Mouse (Mus musculus): ENCODE results near the gene Nop10. TPM values are rescaled to one million over a fixed set of nuclear protein-coding genes. Genes with fewer than 3 reads are reported as not detected.

Nop10 gene
- polyA plus RNA-seq, 1 experiment from 2014 or later = 176 TPM

DNA sequence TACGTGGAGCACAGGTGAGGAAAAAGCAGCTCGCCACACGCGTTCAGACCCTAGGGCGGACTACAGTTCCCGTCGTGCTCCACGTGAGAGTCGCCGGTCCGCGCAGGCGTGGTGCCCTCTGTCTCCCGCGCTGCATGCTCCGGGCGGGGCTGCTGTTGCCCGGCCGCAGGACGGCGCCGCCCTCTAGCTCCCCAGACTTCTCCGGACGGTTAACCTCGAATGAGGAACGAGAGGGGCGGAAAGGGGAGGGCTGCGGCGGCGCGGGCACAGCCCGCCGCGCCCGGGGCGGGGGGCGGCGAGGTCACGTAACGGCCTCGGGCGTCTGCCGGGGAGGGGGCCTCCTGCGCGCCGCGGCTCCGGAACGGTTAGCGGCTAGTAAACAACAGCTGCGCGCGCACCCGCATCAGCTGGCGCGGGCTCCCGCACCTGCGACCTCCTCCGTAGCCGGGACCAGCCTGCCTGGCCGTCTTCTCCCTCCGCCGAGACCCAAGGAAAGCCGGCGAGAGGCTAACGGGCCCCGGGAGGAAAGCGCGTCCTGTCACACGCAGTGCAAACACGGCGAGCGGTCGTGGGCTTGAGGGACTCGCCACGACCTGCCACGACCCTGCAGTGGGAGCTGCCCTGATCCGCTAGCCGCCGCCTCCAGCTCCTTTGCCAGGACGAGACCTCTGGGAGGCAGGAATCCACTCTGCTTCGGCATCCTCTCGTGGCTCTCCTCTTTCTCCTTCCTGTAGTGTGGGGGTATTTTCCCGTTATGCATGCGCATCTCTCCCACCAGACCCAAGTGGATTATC is 3.9 kb downstream of the Nop10 start, which contains the start of gene Slc12a6:
Gene Slc12a6 (plus strand): TSS at position 378 of the 794 bp plus-strand sequence.
- H3K9ac ChIP-seq (ENCODE audit: low read length) = peak within 1 kb of the TSS; percentile 89
- H3K4me1 ChIP-seq (ENCODE audit: control insufficient read depth in 2 of 2, insufficient read depth in 2 of 2, low read length in 2 of 2) = peaks cover 2 to 25% of the 10 kb centered on the region in 2 experiments
- peak; percentile 94 for ATAC-seq (ENCODE audit: insufficient number of reproducible peaks, insufficient read depth, low FRiP score, low read depth)
- peak within 1 kb of the TSS; percentile 91 to 96 for H3K27ac ChIP-seq (replicated peaks in 1 of 2; ENCODE audit: control insufficient read depth in 1 of 2, insufficient read depth in 1 of 2, low read depth in 2 of 2, low read length in 2 of 2)
- H3K36me3 ChIP-seq (ENCODE audit: control insufficient read depth, insufficient read depth, low read length) = no peaks in the 10 kb centered on the region
- H3K9me3 ChIP-seq (ENCODE audit: control insufficient read depth, low read length) = no peaks in the 10 kb centered on the region
- WGBS = under 1% methylated on average over 85 of the region's 85 CpGs
- H3K27me3 ChIP-seq (ENCODE audit: control insufficient read depth, insufficient read depth, low read length) = no peaks in the 10 kb centered on the region
- H3K4me3 ChIP-seq (ENCODE audit: control insufficient read depth in 1 of 2, insufficient read depth in 1 of 2, low read depth in 1 of 2, low read length in 2 of 2) = peak within 1 kb of the TSS; percentile 87 to 88
- peak within 1 kb of the TSS; percentile 90 for H3K4me2 ChIP-seq (ENCODE audit: low read length)

DNA sequence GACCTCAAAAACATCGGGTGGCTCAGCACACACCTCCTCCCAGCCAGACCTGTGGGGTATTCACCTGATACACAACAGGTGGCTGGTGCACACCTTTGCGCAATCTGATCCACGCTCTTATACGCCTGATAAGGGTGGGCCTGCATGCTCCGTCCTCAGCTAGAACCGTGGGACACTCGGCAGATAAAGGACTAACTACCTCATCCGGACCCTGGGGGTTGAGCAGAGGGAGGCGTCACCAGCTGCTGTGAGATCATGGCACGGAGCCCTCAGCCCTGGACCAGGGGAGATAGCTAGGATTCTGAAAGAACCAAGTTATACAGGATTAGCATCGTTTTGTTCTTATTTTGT is 4.5 kb downstream of the Nop10 start, which contains the start of gene Gm21985:
Gene Gm21985 (plus strand): TSS at position 73 of the 351 bp plus-strand sequence.
- Histone ChIP-seq H3K9me3 (ENCODE audit: control insufficient read depth, low read length) (no peaks in the 10 kb centered on the region), H3K9ac (ENCODE audit: low read length) (peak within 1 kb of the TSS; percentile 89), H3K4me1 (ENCODE audit: control insufficient read depth in 2 of 2, insufficient read depth in 2 of 2, low read length in 2 of 2) (peaks cover 2 to 26% of the 10 kb centered on the region in 2 experiments), H3K27me3 (ENCODE audit: control insufficient read depth, insufficient read depth, low read length) (no peaks in the 10 kb centered on the region), H3K4me3 (ENCODE audit: control insufficient read depth in 1 of 2, insufficient read depth in 1 of 2, low read depth in 1 of 2, low read length in 2 of 2) (peak within 1 kb of the TSS; percentile 87 to 88), H3K27ac (replicated peaks in 1 of 2; ENCODE audit: control insufficient read depth in 1 of 2, insufficient read depth in 1 of 2, low read depth in 2 of 2, low read length in 2 of 2) (peak within 1 kb of the TSS; percentile 91 to 96), H3K36me3 (ENCODE audit: control insufficient read depth, insufficient read depth, low read length) (0 out of 2 replicates have a peak, but pooled peaks cover 2% of the 10 kb centered on the region), H3K4me2 (ENCODE audit: low read length) (peak within 1 kb of the TSS; percentile 90)
- ATAC-seq (ENCODE audit: insufficient number of reproducible peaks, insufficient read depth, low FRiP score, low read depth) = peak; percentile 20; the same call in 1 of the 2 replicates
- 1% methylated on average over 11 of the region's 11 CpGs for WGBS

DNA sequence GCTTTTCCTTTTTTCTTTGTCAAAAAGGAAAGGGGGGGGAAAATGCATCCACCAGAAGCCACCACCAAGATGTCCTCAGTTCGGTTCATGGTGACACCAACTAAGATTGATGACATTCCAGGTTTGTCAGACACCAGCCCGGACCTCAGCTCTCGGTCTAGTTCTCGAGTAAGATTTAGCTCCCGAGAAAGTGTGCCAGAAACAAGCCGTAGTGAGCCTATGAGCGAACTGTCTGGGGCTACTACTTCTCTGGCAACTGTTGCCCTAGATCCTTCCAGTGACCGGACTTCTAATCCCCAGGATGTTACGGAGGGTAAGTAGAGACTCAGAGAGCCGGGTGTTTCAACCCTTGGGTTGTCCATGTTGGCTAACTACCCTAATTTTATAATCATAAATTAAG is 5.1 kb downstream of the Nop10 start:
- H3K9ac ChIP-seq (ENCODE audit: low read length) = peak overlapping the region; percentile 89
- no peaks in the 10 kb centered on the region for H3K9me3 ChIP-seq (ENCODE audit: control insufficient read depth, low read length)
- peaks cover 2 to 32% of the 10 kb centered on the region in 2 experiments for H3K4me1 ChIP-seq (ENCODE audit: control insufficient read depth in 2 of 2, insufficient read depth in 2 of 2, low read length in 2 of 2)
- WGBS = 21% methylated on average over 10 of the region's 10 CpGs
- peak overlapping the region; percentile 90 for H3K4me2 ChIP-seq (ENCODE audit: low read length)
- H3K4me3 ChIP-seq (ENCODE audit: control insufficient read depth in 1 of 2, insufficient read depth in 1 of 2, low read depth in 1 of 2, low read length in 2 of 2) = peak overlapping the region; percentile 87 to 88
- no peaks in the 10 kb centered on the region for H3K27me3 ChIP-seq (ENCODE audit: control insufficient read depth, insufficient read depth, low read length)
- H3K27ac ChIP-seq (replicated peaks in 1 of 2; ENCODE audit: control insufficient read depth in 1 of 2, insufficient read depth in 1 of 2, low read depth in 2 of 2, low read length in 2 of 2) = peak overlapping the region; percentile 56 to 96
- 0 out of 2 replicates have a peak, but pooled peaks cover 3% of the 10 kb centered on the region for H3K36me3 ChIP-seq (ENCODE audit: control insufficient read depth, insufficient read depth, low read length)
- ATAC-seq (ENCODE audit: insufficient number of reproducible peaks, insufficient read depth, low FRiP score, low read depth) = no peak

DNA sequence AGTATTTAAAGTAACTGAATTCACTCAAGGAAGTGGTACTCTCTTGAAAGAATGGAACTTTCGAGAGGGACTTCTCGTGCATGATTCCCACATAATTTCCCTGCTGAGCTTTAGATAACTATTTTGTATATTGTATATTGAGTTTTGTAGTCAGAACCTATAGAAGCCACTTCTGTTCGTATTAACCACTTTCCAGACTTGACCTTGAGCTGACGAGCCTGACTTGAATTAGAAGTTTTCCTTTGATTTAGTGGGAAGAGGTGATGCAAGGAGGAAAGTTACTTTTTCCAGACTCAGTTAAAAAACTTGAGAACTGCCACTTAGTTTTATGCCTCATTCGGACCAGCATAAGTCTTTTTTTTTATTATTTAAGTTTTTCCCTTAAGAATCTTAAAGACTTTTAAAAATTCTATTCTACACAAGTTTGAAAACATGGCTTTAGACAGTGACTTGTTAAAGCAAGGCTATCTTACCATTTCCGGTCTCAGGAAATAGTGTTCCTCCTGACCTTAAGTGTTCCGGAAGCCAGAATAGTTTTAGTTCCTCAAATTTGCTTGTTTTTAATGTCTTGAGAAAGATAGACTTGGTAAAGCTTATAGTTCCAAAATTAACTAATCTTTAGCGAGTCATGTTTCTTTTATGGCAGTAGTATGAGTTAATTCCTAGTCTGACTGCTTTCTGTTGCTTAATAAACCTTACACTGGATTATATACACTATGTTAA is 6.0 kb downstream of the Nop10 start:
- Histone ChIP-seq H3K4me2 (ENCODE audit: low read length) (peak overlapping the region; percentile 90), H3K27me3 (ENCODE audit: control insufficient read depth, insufficient read depth, low read length) (no peaks in the 10 kb centered on the region), H3K4me1 (ENCODE audit: control insufficient read depth in 2 of 2, insufficient read depth in 2 of 2, low read length in 2 of 2) (peaks cover 2 to 30% of the 10 kb centered on the region in 2 experiments), H3K9ac (ENCODE audit: low read length) (peak overlapping the region; percentile 89), H3K4me3 (ENCODE audit: control insufficient read depth in 1 of 2, insufficient read depth in 1 of 2, low read depth in 1 of 2, low read length in 2 of 2) (peak overlapping the region; percentile 7 to 88; a peak in 3 of 4 replicates), H3K36me3 (ENCODE audit: control insufficient read depth, insufficient read depth, low read length) (peaks cover 8% of the 10 kb centered on the region; the same call in 1 of the 2 replicates), H3K9me3 (ENCODE audit: control insufficient read depth, low read length) (no peaks in the 10 kb centered on the region), H3K27ac (replicated peaks in 1 of 2; ENCODE audit: control insufficient read depth in 1 of 2, insufficient read depth in 1 of 2, low read depth in 2 of 2, low read length in 2 of 2) (no peak overlapping the region; a peak in 1 of 4 replicates)
- ATAC-seq (ENCODE audit: insufficient number of reproducible peaks, insufficient read depth, low FRiP score, low read depth) = no peak
- 50% methylated on average over 8 of the region's 8 CpGs for WGBS

DNA sequence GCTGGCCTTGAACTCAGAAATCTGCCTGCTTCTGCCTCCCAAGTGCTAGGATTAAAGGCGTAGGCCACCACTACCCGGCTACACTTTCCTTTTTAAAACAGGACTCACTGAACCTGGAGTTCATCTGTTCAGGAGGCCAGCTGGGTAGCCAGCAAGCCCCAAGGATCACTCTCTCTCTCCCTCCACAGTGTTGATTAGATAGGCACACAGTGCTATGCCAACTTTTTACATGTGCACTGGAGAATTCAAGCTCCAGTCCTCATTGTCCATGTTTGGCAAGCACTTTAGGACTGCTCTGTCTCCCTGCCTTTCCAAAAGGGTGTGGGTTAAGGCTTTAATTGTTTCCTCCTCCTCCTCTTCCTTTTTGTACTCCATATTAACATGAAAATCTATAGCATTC is 8.3 kb downstream of the Nop10 start:
- WGBS = 44% methylated on average over 2 of the region's 2 CpGs
- peaks cover 2 to 24% of the 10 kb centered on the region in 2 experiments for H3K4me1 ChIP-seq (ENCODE audit: control insufficient read depth in 2 of 2, insufficient read depth in 2 of 2, low read length in 2 of 2)
- peaks cover 8% of the 10 kb centered on the region; the same call in 1 of the 2 replicates for H3K36me3 ChIP-seq (ENCODE audit: control insufficient read depth, insufficient read depth, low read length)
- peak overlapping the region; percentile 37 to 62 for H3K27ac ChIP-seq (replicated peaks in 1 of 2; ENCODE audit: control insufficient read depth in 1 of 2, insufficient read depth in 1 of 2, low read depth in 2 of 2, low read length in 2 of 2)
- no peaks in the 10 kb centered on the region for H3K27me3 ChIP-seq (ENCODE audit: control insufficient read depth, insufficient read depth, low read length)
- ATAC-seq (ENCODE audit: insufficient number of reproducible peaks, insufficient read depth, low FRiP score, low read depth) = no peak
- H3K4me3 ChIP-seq (ENCODE audit: control insufficient read depth in 1 of 2, insufficient read depth in 1 of 2, low read depth in 1 of 2, low read length in 2 of 2) = no peak overlapping the region
- no peak overlapping the region for H3K9ac ChIP-seq (ENCODE audit: low read length)
- no peaks in the 10 kb centered on the region for H3K9me3 ChIP-seq (ENCODE audit: control insufficient read depth, low read length)
- H3K4me2 ChIP-seq (ENCODE audit: low read length) = peak overlapping the region; percentile 30; the same call in 1 of the 2 replicates

DNA sequence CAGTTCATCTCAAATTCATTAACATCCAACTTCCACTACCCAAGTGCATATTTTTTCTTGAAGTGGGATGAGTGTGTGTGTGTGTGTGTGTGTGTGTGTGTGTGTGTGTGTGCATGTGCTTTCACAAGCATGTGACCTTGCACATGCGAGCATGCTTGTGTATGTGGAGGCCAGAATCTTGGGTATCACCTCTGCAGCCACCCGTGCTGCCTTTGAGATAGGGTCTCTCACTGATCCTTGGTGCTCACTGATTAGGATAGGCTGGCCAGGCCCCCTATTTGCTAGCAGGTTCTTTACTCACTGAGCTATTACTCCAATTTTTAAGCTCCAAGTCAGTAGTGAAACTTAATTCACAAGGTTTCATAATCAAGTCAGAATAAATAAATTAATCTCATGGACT is 11.2 kb downstream of the Nop10 start:
- peaks cover 8% of the 10 kb centered on the region; the same call in 1 of the 2 replicates for H3K36me3 ChIP-seq (ENCODE audit: control insufficient read depth, insufficient read depth, low read length)
- no peak overlapping the region for H3K4me3 ChIP-seq (ENCODE audit: control insufficient read depth in 1 of 2, insufficient read depth in 1 of 2, low read depth in 1 of 2, low read length in 2 of 2)
- H3K27ac ChIP-seq (replicated peaks in 1 of 2; ENCODE audit: control insufficient read depth in 1 of 2, insufficient read depth in 1 of 2, low read depth in 2 of 2, low read length in 2 of 2) = no peak overlapping the region
- H3K9me3 ChIP-seq (ENCODE audit: control insufficient read depth, low read length) = no peaks in the 10 kb centered on the region
- peaks cover 2 to 18% of the 10 kb centered on the region in 2 experiments for H3K4me1 ChIP-seq (ENCODE audit: control insufficient read depth in 2 of 2, insufficient read depth in 2 of 2, low read length in 2 of 2)
- no peaks in the 10 kb centered on the region for H3K27me3 ChIP-seq (ENCODE audit: control insufficient read depth, insufficient read depth, low read length)
- 88% methylated on average over 2 of the region's 2 CpGs for WGBS
- no peak for ATAC-seq (ENCODE audit: insufficient number of reproducible peaks, insufficient read depth, low FRiP score, low read depth)
- no peak overlapping the region for H3K4me2 ChIP-seq (ENCODE audit: low read length)
- H3K9ac ChIP-seq (ENCODE audit: low read length) = no peak overlapping the region

DNA sequence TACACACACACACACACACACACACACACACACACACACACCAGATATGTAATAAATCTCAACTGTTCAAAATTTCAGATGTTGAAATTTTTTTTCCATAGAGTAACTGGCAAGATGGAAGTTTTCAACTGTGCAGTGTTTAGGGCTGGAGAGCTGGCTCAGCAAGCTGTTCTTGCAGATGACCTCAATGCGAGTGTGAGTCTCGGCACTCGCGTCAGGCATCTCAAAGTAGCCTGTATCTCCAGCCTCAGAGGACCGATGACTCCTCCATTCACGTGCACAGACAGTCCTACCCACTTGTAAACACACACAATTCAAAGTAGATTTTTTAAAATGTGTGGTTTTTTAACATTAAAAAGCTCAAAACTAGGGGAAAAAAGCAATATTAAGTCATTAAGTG is 11.7 kb downstream of the Nop10 start:
- 76% methylated on average over 6 of the region's 6 CpGs for WGBS
- H3K36me3 ChIP-seq (ENCODE audit: control insufficient read depth, insufficient read depth, low read length) = peaks cover 8% of the 10 kb centered on the region; the same call in 1 of the 2 replicates
- H3K9ac ChIP-seq (ENCODE audit: low read length) = no peak overlapping the region
- no peak overlapping the region for H3K4me2 ChIP-seq (ENCODE audit: low read length)
- no peaks in the 10 kb centered on the region for H3K9me3 ChIP-seq (ENCODE audit: control insufficient read depth, low read length)
- peaks cover 0 to 18% of the 10 kb centered on the region in 2 experiments for H3K4me1 ChIP-seq (ENCODE audit: control insufficient read depth in 2 of 2, insufficient read depth in 2 of 2, low read length in 2 of 2)
- no peak for ATAC-seq (ENCODE audit: insufficient number of reproducible peaks, insufficient read depth, low FRiP score, low read depth)
- H3K27ac ChIP-seq (replicated peaks in 1 of 2; ENCODE audit: control insufficient read depth in 1 of 2, insufficient read depth in 1 of 2, low read depth in 2 of 2, low read length in 2 of 2) = no peak overlapping the region
- H3K4me3 ChIP-seq (ENCODE audit: control insufficient read depth in 1 of 2, insufficient read depth in 1 of 2, low read depth in 1 of 2, low read length in 2 of 2) = no peak overlapping the region
- H3K27me3 ChIP-seq (ENCODE audit: control insufficient read depth, insufficient read depth, low read length) = no peaks in the 10 kb centered on the region

All from heart, embryonic 14.5 days (tissue).